Mouse (Mus musculus): Measurements from ENCODE around the gene Mcm3ap. TPM values are rescaled to one million over a fixed set of nuclear protein-coding genes. Genes with fewer than 3 reads are reported as not detected.

Gene Mcm3ap
- total and polyA plus RNA-seq, 2 experiments from 2014 or later = 33.7 to 52.7 TPM

- ATAC-seq (no peak), DNase-seq (no peak)
- 93% methylated on average over 6 of the region's 6 CpGs for WGBS
- Histone ChIP-seq H3K4me3 (ENCODE audit: low read depth, low read length) (no peak overlapping the region), H3K4me1 (ENCODE audit: insufficient read depth) (no peaks in the 10 kb centered on the region), H3K27ac (ENCODE audit: low read depth, low read length) (no peak overlapping the region), H3K36me3 (ENCODE audit: insufficient read depth) (peaks cover 84% of the 10 kb centered on the region), H3K4me2 (ENCODE audit: low read depth) (no peak overlapping the region), H3K9me3 (ENCODE audit: low read length) (no peaks in the 10 kb centered on the region), H3K27me3 (ENCODE audit: insufficient read depth, low read length) (no peaks in the 10 kb centered on the region), H3K9ac (no peak overlapping the region)
- no peak for TF ChIP-seq CTCF (IDR thresholded peaks at IDR 0.05; ENCODE audit: low read depth)
These were observed 26.8 kb downstream of the Mcm3ap start for GRCm38 (mm10) chr10:76495501-76495900.

GRCm38 (mm10) chr10:76496366-76496765 is 27.6 kb downstream of the Mcm3ap start:
- no peak for TF ChIP-seq CTCF (IDR thresholded peaks at IDR 0.05; ENCODE audit: low read depth)
- DNase-seq = no peak

GRCm38 (mm10) chr10:76497522-76497921 is 28.8 kb downstream of the Mcm3ap start:
- H3K9ac ChIP-seq = no peak overlapping the region
- no peaks in the 10 kb centered on the region for H3K4me1 ChIP-seq (ENCODE audit: insufficient read depth)
- TF ChIP-seq CTCF (IDR thresholded peaks at IDR 0.05; ENCODE audit: low read depth) = no peak
- H3K4me2 ChIP-seq (ENCODE audit: low read depth) = no peak overlapping the region
- H3K4me3 ChIP-seq (ENCODE audit: low read depth, low read length) = no peak overlapping the region
- ATAC-seq (no peak), DNase-seq (no peak)
- H3K27me3 ChIP-seq (ENCODE audit: insufficient read depth, low read length) = no peaks in the 10 kb centered on the region
- H3K36me3 ChIP-seq (ENCODE audit: insufficient read depth) = peaks cover 87% of the 10 kb centered on the region
- H3K9me3 ChIP-seq (ENCODE audit: low read length) = no peaks in the 10 kb centered on the region
- 97% methylated on average over 4 of the region's 4 CpGs for WGBS
- H3K27ac ChIP-seq (ENCODE audit: low read depth, low read length) = no peak overlapping the region

More at GRCm38 (mm10) chr10:76496366-76496765, 27.6 kb downstream of the Mcm3ap start:
- H3K4me2 ChIP-seq (ENCODE audit: low read depth) = no peak overlapping the region
- no peaks in the 10 kb centered on the region for H3K4me1 ChIP-seq (ENCODE audit: insufficient read depth)
- peaks cover 84% of the 10 kb centered on the region for H3K36me3 ChIP-seq (ENCODE audit: insufficient read depth)
- H3K4me3 ChIP-seq (ENCODE audit: low read depth, low read length) = no peak overlapping the region
- H3K9ac ChIP-seq = no peak overlapping the region
- ATAC-seq = no peak
- no peak overlapping the region for H3K27ac ChIP-seq (ENCODE audit: low read depth, low read length)
- WGBS = 95% methylated on average over 7 of the region's 7 CpGs
- no peaks in the 10 kb centered on the region for H3K9me3 ChIP-seq (ENCODE audit: low read length)
- no peaks in the 10 kb centered on the region for H3K27me3 ChIP-seq (ENCODE audit: insufficient read depth, low read length)

- H3K27ac ChIP-seq (ENCODE audit: low read depth, low read length) = no peak overlapping the region
- no peaks in the 10 kb centered on the region for H3K4me1 ChIP-seq (ENCODE audit: insufficient read depth)
- H3K9me3 ChIP-seq (ENCODE audit: low read length) = no peaks in the 10 kb centered on the region
- no peak overlapping the region for H3K4me2 ChIP-seq (ENCODE audit: low read depth)
- no peaks in the 10 kb centered on the region for H3K27me3 ChIP-seq (ENCODE audit: insufficient read depth, low read length)
- H3K9ac ChIP-seq = no peak overlapping the region
- peaks cover 87% of the 10 kb centered on the region for H3K36me3 ChIP-seq (ENCODE audit: insufficient read depth)
- WGBS = 94% methylated on average over 11 of the region's 11 CpGs
- DNase-seq = no peak
- TF ChIP-seq CTCF (IDR thresholded peaks at IDR 0.05; ENCODE audit: low read depth) = no peak
- no peak for ATAC-seq
- H3K4me3 ChIP-seq (ENCODE audit: low read depth, low read length) = no peak overlapping the region
These were observed 35.7 kb downstream of the Mcm3ap start for GRCm38 (mm10) chr10:76504271-76504943.

- Histone ChIP-seq H3K27me3 (ENCODE audit: insufficient read depth, low read length) (no peaks in the 10 kb centered on the region), H3K4me2 (ENCODE audit: low read depth) (no peak overlapping the region), H3K27ac (ENCODE audit: low read depth, low read length) (no peak overlapping the region), H3K9me3 (ENCODE audit: low read length) (no peaks in the 10 kb centered on the region), H3K36me3 (ENCODE audit: insufficient read depth) (peaks cover 84% of the 10 kb centered on the region), H3K4me3 (ENCODE audit: low read depth, low read length) (no peak overlapping the region), H3K4me1 (ENCODE audit: insufficient read depth) (no peaks in the 10 kb centered on the region), H3K9ac (no peak overlapping the region)
- no peak for DNase-seq
- TF ChIP-seq CTCF (IDR thresholded peaks at IDR 0.05; ENCODE audit: low read depth) = no peak
- no peak for ATAC-seq
- WGBS = 96% methylated on average over 7 of the region's 7 CpGs
These were observed 37.1 kb downstream of the Mcm3ap start for GRCm38 (mm10) chr10:76505865-76506264.

- no peak overlapping the region for H3K9ac ChIP-seq
- 44% methylated on average over 5 of the region's 5 CpGs for WGBS
- DNase-seq (peak; percentile 74), ATAC-seq (peak; percentile 69)
- no peak overlapping the region for H3K27ac ChIP-seq (ENCODE audit: low read depth, low read length)
- H3K4me2 ChIP-seq (ENCODE audit: low read depth) = no peak overlapping the region
- TF ChIP-seq CTCF (IDR thresholded peaks at IDR 0.05; ENCODE audit: low read depth) = peak; percentile 84
- H3K27me3 ChIP-seq (ENCODE audit: insufficient read depth, low read length) = no peaks in the 10 kb centered on the region
- H3K4me3 ChIP-seq (ENCODE audit: low read depth, low read length) = no peak overlapping the region
- H3K9me3 ChIP-seq (ENCODE audit: low read length) = no peaks in the 10 kb centered on the region
- H3K36me3 ChIP-seq (ENCODE audit: insufficient read depth) = peaks cover 65% of the 10 kb centered on the region
- no peaks in the 10 kb centered on the region for H3K4me1 ChIP-seq (ENCODE audit: insufficient read depth)
These were observed 44.3 kb downstream of the Mcm3ap start for GRCm38 (mm10) chr10:76512965-76513583.

- no peaks in the 10 kb centered on the region for H3K4me1 ChIP-seq (ENCODE audit: insufficient read depth)
- peak overlapping the region; percentile 69 for H3K9ac ChIP-seq
- ATAC-seq (peak; percentile 16), DNase-seq (no peak)
- H3K9me3 ChIP-seq (ENCODE audit: low read length) = no peaks in the 10 kb centered on the region
- peak overlapping the region; percentile 10; the same call in 1 of the 2 replicates for H3K27ac ChIP-seq (ENCODE audit: low read depth, low read length)
- H3K4me3 ChIP-seq (ENCODE audit: low read depth, low read length) = peak overlapping the region; percentile 68
- H3K27me3 ChIP-seq (ENCODE audit: insufficient read depth, low read length) = no peaks in the 10 kb centered on the region
- peak overlapping the region; percentile 78 for H3K4me2 ChIP-seq (ENCODE audit: low read depth)
- 2% methylated on average over 11 of the region's 11 CpGs for WGBS
- peaks cover 20% of the 10 kb centered on the region for H3K36me3 ChIP-seq (ENCODE audit: insufficient read depth)
- no peak for TF ChIP-seq CTCF (IDR thresholded peaks at IDR 0.05; ENCODE audit: low read depth)
These were observed 62.2 kb downstream of the Mcm3ap start for GRCm38 (mm10) chr10:76530922-76531321.
